Mouse (Mus musculus): Measurements from ENCODE around the gene Tex19.1.
"Not testable (repeated sequence)": the region's sequence is repeated elsewhere in the genome, so short reads cannot be mapped to it uniquely, and the experiment has no call there.

DNA sequence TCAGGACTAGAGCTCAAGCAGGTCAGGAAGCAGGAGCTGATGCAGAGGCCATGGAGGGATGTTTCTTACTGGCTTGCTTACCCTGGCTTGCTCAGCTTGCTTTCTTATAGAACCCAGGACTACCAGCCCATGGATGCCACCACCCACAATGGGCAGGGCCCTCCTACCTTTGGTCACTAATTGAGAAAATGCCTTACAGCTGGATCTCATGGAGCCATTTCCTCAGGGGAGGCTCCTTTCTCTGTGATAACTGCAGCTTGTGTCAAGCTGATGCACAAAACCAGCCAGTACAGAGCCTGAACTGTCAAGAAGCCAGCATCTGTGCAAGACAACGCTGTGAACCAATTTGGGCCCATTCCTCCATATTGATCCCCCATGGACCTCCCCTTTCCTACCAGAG lies 38.7 kb upstream of the Tex19.1 start:
- TF ChIP-seq EP300, CTCF (IDR thresholded peaks at IDR 0.05): not testable (repeated sequence)
